Mouse (Mus musculus): ENCODE data around the gene Cntnap2.

DNA sequence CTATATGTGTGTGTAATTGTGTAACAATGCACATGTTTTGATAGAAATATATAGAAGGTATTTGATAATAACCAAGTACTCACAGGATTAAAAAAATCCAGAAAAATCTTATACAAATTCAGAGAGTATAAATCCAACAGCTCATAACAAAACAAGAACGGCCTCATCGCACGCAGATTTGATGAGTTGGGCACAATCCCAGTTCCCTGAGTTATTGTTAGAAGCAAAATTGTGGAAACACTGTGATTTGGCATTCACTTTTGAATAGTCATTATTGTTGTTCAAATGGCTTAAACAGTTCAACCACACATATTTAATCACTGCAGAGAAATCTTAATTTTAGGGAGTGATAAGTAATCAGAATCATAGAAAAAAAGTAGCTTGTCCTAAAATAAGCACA, 928.9 kb downstream of the Cntnap2 start:
- TF ChIP-seq CTCF (IDR thresholded peaks at IDR 0.05; ENCODE audit: low read depth, low read length), result no peak
- no peak for TF ChIP-seq POLR2A (IDR thresholded peaks at IDR 0.05; ENCODE audit: extremely low read depth, insufficient read depth, low read length)

All from liver, adult 2 months (tissue).